ENCODE assay signal across 8 mouse cellular contexts in the genomic region with DNA sequence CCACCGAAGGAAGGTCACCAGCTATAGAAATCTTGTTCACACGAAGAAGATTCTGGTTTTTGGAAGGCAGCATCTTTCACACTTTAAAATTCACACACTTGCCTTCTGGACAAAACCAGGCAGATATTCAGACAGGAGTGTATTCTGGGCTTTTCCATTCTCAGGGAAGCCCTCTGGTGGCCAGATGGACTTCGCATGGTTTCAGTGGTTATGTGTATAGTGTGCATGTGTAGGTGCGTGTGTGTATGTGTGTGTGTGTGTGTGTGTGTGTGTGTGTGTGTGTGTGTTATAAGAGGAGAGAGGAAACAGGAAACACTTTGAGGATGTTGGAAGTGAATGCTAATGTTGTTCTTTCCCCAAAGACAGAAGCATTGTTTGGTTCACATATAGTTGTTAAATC.
A peak's percentile ranks its signal among the peaks of the same experiment; 100 is the strongest.
DNase-seq lines count a peak whose midpoint lies in the region; ATAC-seq and TF ChIP-seq lines count a peak whose summit lies in the region.

No protein-coding gene starts in this region.

- TF ChIP-seq CTCF in liver, adult 2 months (IDR thresholded peaks at IDR 0.05; ENCODE audit: low read depth, low read length): peak; percentile 30; the same call in 1 of the 2 replicates

- TF ChIP-seq POLR2A in liver, adult 2 months (IDR thresholded peaks at IDR 0.05; ENCODE audit: extremely low read depth, insufficient read depth, low read length): no peak

- H3K9me3 ChIP-seq in liver, embryonic 11.5 days (ENCODE audit: control insufficient read depth, low read length): no peaks in the 10 kb centered on the region

- H3K4me3 ChIP-seq in liver, adult 2 months (ENCODE audit: insufficient read depth, low read depth, low read length): no peak overlapping the region
- H3K4me3 ChIP-seq in liver, embryonic 11.5 days (ENCODE audit: low read depth, low read length): no peak overlapping the region

- no peaks in the 10 kb centered on the region for H3K27me3 ChIP-seq in liver, adult 2 months (ENCODE audit: control insufficient read depth, insufficient read depth, low read length)
- no peaks in the 10 kb centered on the region for H3K27me3 ChIP-seq in liver, embryonic 11.5 days (replicated peaks; ENCODE audit: control insufficient read depth, insufficient read depth, low read length)

- no peaks in the 10 kb centered on the region for H3K4me1 ChIP-seq in liver, adult 2 months (ENCODE audit: control insufficient read depth, insufficient read depth, low read length)
- H3K4me1 ChIP-seq in liver, embryonic 11.5 days (replicated peaks; ENCODE audit: control insufficient read depth, insufficient read depth, low read length): no peaks in the 10 kb centered on the region

- H3K4me2 ChIP-seq in liver, embryonic 11.5 days: no peak overlapping the region

- no peaks in the 10 kb centered on the region for H3K36me3 ChIP-seq in liver, adult 2 months (ENCODE audit: control insufficient read depth, insufficient read depth, low read length)
- H3K36me3 ChIP-seq in liver, embryonic 11.5 days (ENCODE audit: control insufficient read depth, insufficient read depth, low read length): no peaks in the 10 kb centered on the region

- H3K79me2 ChIP-seq in liver, adult 2 months (ENCODE audit: control insufficient read depth, insufficient read depth, low read length): no peaks in the 10 kb centered on the region

- intact Hi-C loops in heart, postnatal 10 days (cut with DNase I): loop anchor here (1.0 to 5.0 kb wide), 3 partner anchors 182 to 720 kb away; no protein-coding TSS in a partner anchor

- no peak overlapping the region for H3K9ac ChIP-seq in liver, adult 2 months (ENCODE audit: low read depth, low read length)
- no peak overlapping the region for H3K9ac ChIP-seq in liver, embryonic 11.5 days (ENCODE audit: low read depth, low read length)

- 61% methylated on average over 4 of the region's 4 CpGs for WGBS in liver, adult 2 months
- 71% methylated on average over 4 of the region's 4 CpGs for WGBS in liver, embryonic 11.5 days

- ATAC-seq in liver, embryonic 11.5 days (replicated peaks; ENCODE audit: low FRiP score): no peak
- peak; percentile 57 for ATAC-seq in activated CD4-positive, CD25-positive, alpha-beta regulatory T cell, adult 4 months

- peak; percentile 56 for DNase-seq in liver, adult 2 months (ENCODE audit: extremely low read depth, low read depth, low spot score)
- no peak for DNase-seq in liver, embryonic 11.5 days (ENCODE audit: low spot score)
- DNase-seq in embryo, embryonic 10 days (ENCODE audit: low spot score): peak; percentile 38
- peak; percentile 70 to 80 for DNase-seq in heart, postnatal 10 days
- peak; percentile 31 to 63 for DNase-seq in layer of hippocampus, postnatal 14 days (ENCODE audit: low spot score in 2 of 2)
- DNase-seq in natural killer cell, adult 2 months (ENCODE audit: low spot score in 2 of 2): peak; percentile 8 to 41
- peak; percentile 53 to 54 for DNase-seq in thymus, postnatal 36 days

- H3K27ac ChIP-seq in liver, adult 2 months (replicated peaks; ENCODE audit: insufficient read depth, low read depth, low read length): no peak overlapping the region
- H3K27ac ChIP-seq in liver, embryonic 11.5 days (ENCODE audit: low read depth, low read length): no peak overlapping the region
